Mouse (Mus musculus) liver, embryonic 11.5 days (tissue): Measurements from ENCODE around the gene Ccr5. TPM values are rescaled to one million over a fixed set of nuclear protein-coding genes. Genes with fewer than 3 reads are reported as not detected.
"Not testable (repeated sequence)": the region's sequence is repeated elsewhere in the genome, so short reads cannot be mapped to it uniquely, and the experiment has no call there.

ENCODE experiments used
- ATAC-seq: fragments of 200-750 bp; cut with Nextera tagmentation; replicated peaks from 2 replicates; pipeline ENCODE4 v1.8.0; 2017; ENCODE audit warnings: moderate number of reproducible peaks, mild to moderate bottlenecking, moderate TSS enrichment, moderate library complexity; ENCODE audit not compliant: low FRiP score
- DNase-seq: peaks from one replicate; pipeline ENCODE4 v3.0.0-alpha.2; 2017; ENCODE audit warnings: low spot score
- H3K27ac ChIP-seq: fragments of 300-500 bp; sonication (generic); 2 replicates; pipeline ENCODE4 v1.5.1; 2014; ENCODE audit warnings: mild to moderate bottlenecking, low read depth, low read length, control low read depth
- H3K27me3 ChIP-seq: fragments of 300-500 bp; sonication (generic); replicated peaks from 2 replicates; pipeline ENCODE4 v1.6.1; 2014; ENCODE audit warnings: low read length, mixed read lengths; ENCODE audit not compliant: control insufficient read depth, insufficient read depth
- H3K36me3 ChIP-seq: fragments of 300-500 bp; sonication (generic); 2 replicates; pipeline ENCODE4 v1.6.1; 2014; ENCODE audit warnings: mild to moderate bottlenecking, low read length, moderate library complexity, mixed read lengths; ENCODE audit not compliant: control insufficient read depth, insufficient read depth
- H3K4me1 ChIP-seq: fragments of 300-500 bp; sonication (generic); replicated peaks from 2 replicates; pipeline ENCODE4 v1.6.1; 2014; ENCODE audit warnings: low read length, mixed read lengths; ENCODE audit not compliant: control insufficient read depth, insufficient read depth
- H3K4me2 ChIP-seq: fragments of 300-500 bp; sonication (generic); 2 replicates; pipeline ENCODE4 v1.6.1; 2014; ENCODE audit warnings: mild to moderate bottlenecking, control low read depth, moderate library complexity
- H3K4me3 ChIP-seq: fragments of 300-500 bp; sonication (generic); 2 replicates; pipeline ENCODE4 v1.5.1; 2014; ENCODE audit warnings: low read depth, low read length, control low read depth
- H3K9ac ChIP-seq: fragments of 300-500 bp; sonication (generic); 2 replicates; pipeline ENCODE4 v1.6.1; 2014; ENCODE audit warnings: low read depth, low read length, control low read depth
- H3K9me3 ChIP-seq: fragments of 300-500 bp; sonication (generic); 2 replicates; pipeline ENCODE4 v1.6.1; 2016; ENCODE audit warnings: low read length, inconsistent platforms, mixed read lengths; ENCODE audit not compliant: control insufficient read depth
- WGBS: fragments of 180-500 bp; shearing (Covaris S2); extraction: QIAGEN DNeasy Blood & Tissue Kit; methylation state at CpG from one replicate; pipeline ENCODE4 v1.1.7; 2014; 5-methylcytosine and 5-hydroxymethylcytosine counted together
- polyA plus RNA-seq: library from polyadenylated mRNA; unstranded; fragments of >200 nt; fragmentation: Nextera tagmentation; extraction: Ambion mirVana; gene quantifications from 2 replicates; pipeline ENCODE4 v1.2.1, GENCODE M21; 2014

Gene Ccr5
- polyA plus RNA-seq, 1 experiment from 2014 or later: 2.7 TPM

- H3K4me2 ChIP-seq: no peak overlapping the region
- DNase-seq (no peak), ATAC-seq (no peak)
- H3K36me3 ChIP-seq: no peaks in the 10 kb centered on the region
- no peaks in the 10 kb centered on the region for H3K27me3 ChIP-seq
- WGBS: 35% methylated on average over 4 of the region's 4 CpGs
- H3K9ac ChIP-seq: no peak overlapping the region
- 0 out of 2 replicates have a peak, but pooled peaks cover 5% of the 10 kb centered on the region for H3K4me1 ChIP-seq
- H3K27ac ChIP-seq: no peak overlapping the region
- H3K4me3 ChIP-seq: no peak overlapping the region
- H3K9me3 ChIP-seq: no peaks in the 10 kb centered on the region
These were observed 6.1 kb downstream of the Ccr5 start for GRCm38 (mm10) chr9:124127412-124127811.

GRCm38 (mm10) chr9:124128379-124128778 lies 7.0 kb downstream of the Ccr5 start:
- 0% methylated on average over 1 of the region's 1 CpGs for WGBS
- no peak for DNase-seq
- no peak overlapping the region for H3K4me2 ChIP-seq
- peak; percentile 62 for ATAC-seq
- H3K4me1 ChIP-seq: 0 out of 2 replicates have a peak, but pooled peaks cover 5% of the 10 kb centered on the region
- no peak overlapping the region for H3K9ac ChIP-seq
- no peaks in the 10 kb centered on the region for H3K36me3 ChIP-seq
- H3K9me3 ChIP-seq: no peaks in the 10 kb centered on the region
- no peak overlapping the region for H3K4me3 ChIP-seq
- H3K27ac ChIP-seq: no peak overlapping the region
- H3K27me3 ChIP-seq: no peaks in the 10 kb centered on the region

- H3K36me3 ChIP-seq, DNase-seq, ATAC-seq, H3K4me3 ChIP-seq, H3K27me3 ChIP-seq, H3K27ac ChIP-seq, H3K4me2 ChIP-seq, H3K4me1 ChIP-seq, H3K9ac ChIP-seq, H3K9me3 ChIP-seq: not testable (repeated sequence)
- whole genome bisulfite sequencing: 89% methylated on average over 2 of the region's 2 CpGs
These were observed 11.6 kb downstream of the Ccr5 start for GRCm38 (mm10) chr9:124132899-124133298.

GRCm38 (mm10) chr9:124134919-124135318 lies 13.6 kb downstream of the Ccr5 start:
- not testable (repeated sequence) for H3K36me3 ChIP-seq, H3K4me2 ChIP-seq, DNase-seq, H3K9me3 ChIP-seq, H3K4me3 ChIP-seq, H3K9ac ChIP-seq, H3K27me3 ChIP-seq, H3K4me1 ChIP-seq, H3K27ac ChIP-seq, ATAC-seq
- 90% methylated on average over 1 of the region's 1 CpGs for WGBS

GRCm38 (mm10) chr9:124137619-124138018 lies 16.3 kb downstream of the Ccr5 start:
- DNase-seq (no peak), ATAC-seq (peak; percentile 53)
- Histone ChIP-seq H3K4me3 (no peak overlapping the region), H3K4me1 (peaks cover 4% of the 10 kb centered on the region), H3K27ac (peak overlapping the region; percentile 43), H3K9ac (no peak overlapping the region), H3K36me3 (no peaks in the 10 kb centered on the region), H3K4me2 (peak overlapping the region; percentile 50), H3K9me3 (no peaks in the 10 kb centered on the region), H3K27me3 (no peaks in the 10 kb centered on the region)
- WGBS: 45% methylated on average over 11 of the region's 11 CpGs

GRCm38 (mm10) chr9:124138055-124138775 lies 16.9 kb downstream of the Ccr5 start:
- Histone ChIP-seq H3K36me3 (no peaks in the 10 kb centered on the region), H3K9me3 (no peaks in the 10 kb centered on the region), H3K27ac (peak overlapping the region; percentile 33; the same call in 1 of the 2 replicates), H3K4me3 (no peak overlapping the region), H3K27me3 (no peaks in the 10 kb centered on the region), H3K4me1 (peaks cover 4% of the 10 kb centered on the region), H3K9ac (no peak overlapping the region), H3K4me2 (peak overlapping the region; percentile 50; the same call in 1 of the 2 replicates)
- WGBS: 10% methylated on average over 4 of the region's 4 CpGs
- DNase-seq: no peak
- peak; percentile 98 for ATAC-seq

GRCm38 (mm10) chr9:124143678-124144077 lies 22.3 kb downstream of the Ccr5 start:
- H3K27me3 ChIP-seq: no peaks in the 10 kb centered on the region
- H3K36me3 ChIP-seq: no peaks in the 10 kb centered on the region
- no peak overlapping the region for H3K4me2 ChIP-seq
- H3K9ac ChIP-seq: no peak overlapping the region
- 41% methylated on average over 1 of the region's 1 CpGs for WGBS
- ATAC-seq (no peak), DNase-seq (no peak)
- no peak overlapping the region for H3K27ac ChIP-seq
- no peaks in the 10 kb centered on the region for H3K4me1 ChIP-seq
- no peaks in the 10 kb centered on the region for H3K9me3 ChIP-seq
- no peak overlapping the region for H3K4me3 ChIP-seq

- no peaks in the 10 kb centered on the region for H3K27me3 ChIP-seq
- H3K4me2 ChIP-seq: no peak overlapping the region
- H3K4me3 ChIP-seq: no peak overlapping the region
- ATAC-seq (no peak), DNase-seq (no peak)
- H3K4me1 ChIP-seq: no peaks in the 10 kb centered on the region
- H3K36me3 ChIP-seq: no peaks in the 10 kb centered on the region
- no peak overlapping the region for H3K9ac ChIP-seq
- H3K27ac ChIP-seq: no peak overlapping the region
- H3K9me3 ChIP-seq: no peaks in the 10 kb centered on the region
These were observed 25.0 kb downstream of the Ccr5 start for GRCm38 (mm10) chr9:124146307-124146706.
